Mouse (Mus musculus) C2C12 (cell line): Measurements from ENCODE around the gene Acot11.

Source experiments
- CTCF ChIP-seq: IDR thresholded peaks from one replicate; pipeline ENCODE4 v1.5.1; 2011; ENCODE audit not compliant: control insufficient read depth, insufficient read depth, insufficient read length
- MYOG ChIP-seq: IDR thresholded peaks from one replicate; pipeline ENCODE4 v1.6.1; 2011; ENCODE audit not compliant: control insufficient read depth, insufficient read length; ENCODE audit errors: extremely low read depth

DNA sequence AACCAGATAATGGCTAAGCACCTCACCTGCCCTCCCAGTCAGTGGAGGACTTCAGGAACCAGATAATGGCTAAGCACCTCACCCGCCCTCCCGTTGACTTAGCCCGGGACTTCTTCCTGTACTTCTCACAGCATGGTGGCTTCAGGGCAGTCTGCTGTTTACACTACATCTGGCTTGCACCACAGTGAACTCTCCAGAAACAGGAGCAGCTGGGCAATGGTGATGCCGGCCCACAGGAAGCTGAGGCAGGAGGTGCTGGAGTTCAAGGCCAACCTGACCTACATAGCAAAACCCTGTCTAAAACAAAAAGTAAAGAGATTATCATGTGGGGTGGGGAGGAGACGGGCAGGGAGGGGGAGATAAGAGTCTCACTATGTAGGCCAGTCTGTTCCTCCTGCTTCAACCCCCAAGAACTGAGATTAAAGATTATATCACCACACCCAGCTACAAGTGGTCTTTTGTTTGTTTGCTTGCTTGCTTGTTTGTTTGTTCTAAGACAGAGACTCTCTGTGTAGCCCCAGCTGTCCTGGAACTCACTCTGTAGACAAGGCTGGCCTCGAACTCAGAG lies 25.8 kb upstream of the Acot11 start:
- TF ChIP-seq MYOG (no peak), CTCF (no peak)
